Mouse (Mus musculus) embryo, embryonic 9.5 days (tissue): Measurements from ENCODE around the gene Fastk.

Source experiments
- DNase-seq: peaks from one replicate; pipeline ENCODE4 v3.0.0-alpha.2; 2017; ENCODE audit errors: extremely low spot score

The Fastk gene

GRCm38 (mm10) chr5:24392724-24393123 is 52.4 kb downstream of the Fastk start:
- no peak for DNase-seq

GRCm38 (mm10) chr5:24391864-24392263 is 53.2 kb downstream of the Fastk start, which contains the start of gene Atg9b:
Gene Atg9b, minus strand, starts transcription at chr5:24392143.
- DNase-seq = no peak

- DNase-seq = no peak
These were observed 55.4 kb downstream of the Fastk start for GRCm38 (mm10) chr5:24389658-24390020.

GRCm38 (mm10) chr5:24389011-24389657 is 56.0 kb downstream of the Fastk start:
- DNase-seq = peak; percentile 48
